Mouse (Mus musculus): ENCODE measurements around the gene Tff1. TPM values are rescaled to one million over a fixed set of nuclear protein-coding genes. Genes with fewer than 3 reads are reported as not detected.
A peak's percentile ranks its signal among the peaks of the same experiment; 100 is the strongest.

Tff1 gene
- polyA plus RNA-seq, 1 experiment: 2.7 TPM

- Histone ChIP-seq H3K4me1 (replicated peaks; ENCODE audit: control insufficient read depth, insufficient read depth, low read length) (peaks cover 32% of the 10 kb centered on the region), H3K27ac (ENCODE audit: control insufficient read depth, insufficient read depth, low read length) (no peak overlapping the region), H3K36me3 (ENCODE audit: control insufficient read depth, insufficient read depth, low read length) (no peaks in the 10 kb centered on the region), H3K27me3 (ENCODE audit: control insufficient read depth, insufficient read depth, low read length) (no peaks in the 10 kb centered on the region), H3K4me3 (ENCODE audit: control insufficient read depth, insufficient read depth, low read length) (no peak overlapping the region)
- no peak for DNase-seq
- TF ChIP-seq POLR2A (IDR thresholded peaks at IDR 0.05; ENCODE audit: control insufficient read depth, extremely low read depth, insufficient read depth, low read length, poor library complexity) (no peak), CTCF (IDR thresholded peaks at IDR 0.05; ENCODE audit: borderline replicate concordance, control insufficient read depth, extremely low read depth, insufficient read depth, low read length, poor library complexity) (no peak)
- WGBS: 70% methylated on average over 12 of the region's 12 CpGs
These were observed 2.5 kb downstream of the Tff1 start for GRCm38 (mm10) chr17:31162607-31163006.

- H3K27ac ChIP-seq (ENCODE audit: control insufficient read depth, insufficient read depth, low read length): no peak overlapping the region
- WGBS: 96% methylated on average over 4 of the region's 4 CpGs
These were observed 4.8 kb downstream of the Tff1 start for GRCm38 (mm10) chr17:31160291-31160690.

GRCm38 (mm10) chr17:31157921-31158320, 7.2 kb downstream of the Tff1 start:
- Histone ChIP-seq H3K4me1 (replicated peaks; ENCODE audit: control insufficient read depth, insufficient read depth, low read length) (peaks cover 20% of the 10 kb centered on the region), H3K36me3 (ENCODE audit: control insufficient read depth, insufficient read depth, low read length) (no peaks in the 10 kb centered on the region), H3K27me3 (ENCODE audit: control insufficient read depth, insufficient read depth, low read length) (no peaks in the 10 kb centered on the region), H3K4me3 (ENCODE audit: control insufficient read depth, insufficient read depth, low read length) (no peak overlapping the region), H3K27ac (ENCODE audit: control insufficient read depth, insufficient read depth, low read length) (no peak overlapping the region)
- DNase-seq: no peak
- TF ChIP-seq POLR2A (IDR thresholded peaks at IDR 0.05; ENCODE audit: control insufficient read depth, extremely low read depth, insufficient read depth, low read length, poor library complexity) (no peak), CTCF (IDR thresholded peaks at IDR 0.05; ENCODE audit: borderline replicate concordance, control insufficient read depth, extremely low read depth, insufficient read depth, low read length, poor library complexity) (no peak)
- WGBS: 92% methylated on average over 6 of the region's 6 CpGs

More at GRCm38 (mm10) chr17:31160291-31160690, 4.8 kb downstream of the Tff1 start:
- H3K4me1 ChIP-seq (replicated peaks; ENCODE audit: control insufficient read depth, insufficient read depth, low read length): peaks cover 31% of the 10 kb centered on the region
- H3K27me3 ChIP-seq (ENCODE audit: control insufficient read depth, insufficient read depth, low read length): no peaks in the 10 kb centered on the region
- DNase-seq: no peak
- TF ChIP-seq POLR2A (IDR thresholded peaks at IDR 0.05; ENCODE audit: control insufficient read depth, extremely low read depth, insufficient read depth, low read length, poor library complexity) (no peak), CTCF (IDR thresholded peaks at IDR 0.05; ENCODE audit: borderline replicate concordance, control insufficient read depth, extremely low read depth, insufficient read depth, low read length, poor library complexity) (no peak)
- H3K4me3 ChIP-seq (ENCODE audit: control insufficient read depth, insufficient read depth, low read length): no peak overlapping the region
- no peaks in the 10 kb centered on the region for H3K36me3 ChIP-seq (ENCODE audit: control insufficient read depth, insufficient read depth, low read length)

- TF ChIP-seq CTCF (IDR thresholded peaks at IDR 0.05; ENCODE audit: borderline replicate concordance, control insufficient read depth, extremely low read depth, insufficient read depth, low read length, poor library complexity) (no peak), POLR2A (IDR thresholded peaks at IDR 0.05; ENCODE audit: control insufficient read depth, extremely low read depth, insufficient read depth, low read length, poor library complexity) (no peak)
- H3K4me3 ChIP-seq (ENCODE audit: control insufficient read depth, insufficient read depth, low read length): no peak overlapping the region
- 9% methylated on average over 8 of the region's 8 CpGs for WGBS
- H3K27ac ChIP-seq (ENCODE audit: control insufficient read depth, insufficient read depth, low read length): no peak overlapping the region
- H3K4me1 ChIP-seq (replicated peaks; ENCODE audit: control insufficient read depth, insufficient read depth, low read length): peaks cover 11% of the 10 kb centered on the region
- DNase-seq: peak; percentile 25
- no peaks in the 10 kb centered on the region for H3K36me3 ChIP-seq (ENCODE audit: control insufficient read depth, insufficient read depth, low read length)
- H3K27me3 ChIP-seq (ENCODE audit: control insufficient read depth, insufficient read depth, low read length): no peaks in the 10 kb centered on the region
These were observed 11.3 kb downstream of the Tff1 start for GRCm38 (mm10) chr17:31153785-31154184.

- Histone ChIP-seq H3K4me3 (ENCODE audit: control insufficient read depth, insufficient read depth, low read length) (no peak overlapping the region), H3K27ac (ENCODE audit: control insufficient read depth, insufficient read depth, low read length) (no peak overlapping the region), H3K36me3 (ENCODE audit: control insufficient read depth, insufficient read depth, low read length) (no peaks in the 10 kb centered on the region), H3K27me3 (ENCODE audit: control insufficient read depth, insufficient read depth, low read length) (no peaks in the 10 kb centered on the region), H3K4me1 (replicated peaks; ENCODE audit: control insufficient read depth, insufficient read depth, low read length) (peaks cover 11% of the 10 kb centered on the region)
- no peak for TF ChIP-seq POLR2A (IDR thresholded peaks at IDR 0.05; ENCODE audit: control insufficient read depth, extremely low read depth, insufficient read depth, low read length, poor library complexity)
- TF ChIP-seq CTCF (IDR thresholded peaks at IDR 0.05; ENCODE audit: borderline replicate concordance, control insufficient read depth, extremely low read depth, insufficient read depth, low read length, poor library complexity): no peak
- DNase-seq: no peak
- WGBS: 91% methylated on average over 9 of the region's 9 CpGs
These were observed 12.0 kb downstream of the Tff1 start for GRCm38 (mm10) chr17:31152966-31153499.

- H3K27me3 ChIP-seq (ENCODE audit: control insufficient read depth, insufficient read depth, low read length): no peaks in the 10 kb centered on the region
- H3K36me3 ChIP-seq (ENCODE audit: control insufficient read depth, insufficient read depth, low read length): no peaks in the 10 kb centered on the region
- no peak for DNase-seq
- 83% methylated on average over 5 of the region's 5 CpGs for WGBS
- no peak for TF ChIP-seq CTCF (IDR thresholded peaks at IDR 0.05; ENCODE audit: borderline replicate concordance, control insufficient read depth, extremely low read depth, insufficient read depth, low read length, poor library complexity)
- no peak for TF ChIP-seq POLR2A (IDR thresholded peaks at IDR 0.05; ENCODE audit: control insufficient read depth, extremely low read depth, insufficient read depth, low read length, poor library complexity)
- no peak overlapping the region for H3K4me3 ChIP-seq (ENCODE audit: control insufficient read depth, insufficient read depth, low read length)
- H3K4me1 ChIP-seq (replicated peaks; ENCODE audit: control insufficient read depth, insufficient read depth, low read length): peaks cover 11% of the 10 kb centered on the region
- H3K27ac ChIP-seq (ENCODE audit: control insufficient read depth, insufficient read depth, low read length): no peak overlapping the region
These were observed 12.6 kb downstream of the Tff1 start for GRCm38 (mm10) chr17:31152512-31152911.

GRCm38 (mm10) chr17:31145998-31146397, 19.1 kb downstream of the Tff1 start:
- 51% methylated on average over 9 of the region's 9 CpGs for WGBS
- no peak for TF ChIP-seq POLR2A (IDR thresholded peaks at IDR 0.05; ENCODE audit: control insufficient read depth, extremely low read depth, insufficient read depth, low read length, poor library complexity)
- TF ChIP-seq CTCF (IDR thresholded peaks at IDR 0.05; ENCODE audit: borderline replicate concordance, control insufficient read depth, extremely low read depth, insufficient read depth, low read length, poor library complexity): no peak
- Histone ChIP-seq H3K27ac (ENCODE audit: control insufficient read depth, insufficient read depth, low read length) (no peak overlapping the region), H3K36me3 (ENCODE audit: control insufficient read depth, insufficient read depth, low read length) (no peaks in the 10 kb centered on the region), H3K4me1 (replicated peaks; ENCODE audit: control insufficient read depth, insufficient read depth, low read length) (no peaks in the 10 kb centered on the region), H3K4me3 (ENCODE audit: control insufficient read depth, insufficient read depth, low read length) (no peak overlapping the region), H3K27me3 (ENCODE audit: control insufficient read depth, insufficient read depth, low read length) (no peaks in the 10 kb centered on the region)
- no peak for DNase-seq

Measured in thymus, adult 2 months (tissue).